Mouse (Mus musculus): ENCODE measurements around the gene Tmem255b. TPM values are rescaled to one million over a fixed set of nuclear protein-coding genes. Genes with fewer than 3 reads are reported as not detected.

Tmem255b gene
- polyA plus RNA-seq, 1 experiment from 2014 or later: 0.77 TPM

DNA sequence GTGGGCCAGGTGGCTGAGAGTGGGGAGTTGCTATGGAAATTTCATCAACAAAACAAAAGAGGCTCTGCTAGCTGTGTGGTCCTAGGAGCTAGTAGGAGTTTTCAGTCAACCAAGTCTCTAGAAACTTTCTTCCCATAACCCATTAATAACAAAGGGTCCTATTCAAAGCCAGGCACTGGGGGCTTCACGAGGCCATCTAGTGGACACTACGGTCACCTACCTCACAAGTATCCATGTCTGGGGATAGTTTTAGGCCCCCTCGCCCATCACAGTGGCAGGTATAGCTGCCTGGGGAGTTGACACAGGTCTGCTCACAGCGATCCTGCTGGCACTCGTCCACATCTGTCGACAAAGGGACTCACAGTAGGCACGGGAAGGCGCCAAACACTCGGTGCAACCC, 40.9 kb downstream of the Tmem255b start:
- peaks cover 10% of the 10 kb centered on the region for H3K4me1 ChIP-seq
- H3K27me3 ChIP-seq: no peaks in the 10 kb centered on the region
- H3K36me3 ChIP-seq: peaks cover 9% of the 10 kb centered on the region; the same call in 1 of the 2 replicates
- no peak overlapping the region for H3K4me3 ChIP-seq
- no peaks in the 10 kb centered on the region for H3K9me3 ChIP-seq
- no peak overlapping the region for H3K4me2 ChIP-seq
- H3K27ac ChIP-seq: no peak overlapping the region
- ATAC-seq (ENCODE audit: insufficient number of reproducible peaks, low FRiP score, low TSS enrichment, low read depth): no peak
- H3K9ac ChIP-seq: no peak overlapping the region
- 56% methylated on average over 9 of the region's 9 CpGs for WGBS

DNA sequence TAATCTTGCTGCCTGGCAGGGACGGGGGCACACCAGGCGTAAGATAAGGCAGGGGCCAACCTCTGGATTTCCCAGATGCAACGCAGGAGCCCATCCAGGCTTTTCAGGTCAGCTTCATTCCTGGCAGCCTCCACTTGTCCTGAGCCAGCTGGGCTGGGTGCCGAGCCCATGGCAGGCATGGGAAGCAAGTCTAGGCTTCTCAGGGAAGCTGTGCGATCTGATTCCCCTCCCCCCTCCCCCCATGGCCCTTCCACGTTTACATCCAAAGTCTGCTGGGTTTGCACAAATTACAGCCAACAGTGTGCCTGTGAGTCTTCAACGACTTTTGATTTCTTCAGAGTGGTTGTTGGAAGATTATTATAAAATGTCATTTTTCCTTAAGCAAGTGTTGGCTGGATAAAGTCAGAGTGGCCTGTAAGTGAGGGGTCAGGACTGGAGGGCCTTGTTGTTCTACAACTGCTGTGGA, 46.1 kb downstream of the Tmem255b start:
- Histone ChIP-seq H3K4me1 (0 out of 2 replicates have a peak, but pooled peaks cover 4% of the 10 kb centered on the region), H3K4me2 (no peak overlapping the region), H3K36me3 (no peaks in the 10 kb centered on the region), H3K4me3 (no peak overlapping the region), H3K9me3 (no peaks in the 10 kb centered on the region), H3K27ac (no peak overlapping the region), H3K9ac (no peak overlapping the region), H3K27me3 (no peaks in the 10 kb centered on the region)
- ATAC-seq (ENCODE audit: insufficient number of reproducible peaks, low FRiP score, low TSS enrichment, low read depth): no peak
- WGBS: 61% methylated on average over 7 of the region's 7 CpGs

DNA sequence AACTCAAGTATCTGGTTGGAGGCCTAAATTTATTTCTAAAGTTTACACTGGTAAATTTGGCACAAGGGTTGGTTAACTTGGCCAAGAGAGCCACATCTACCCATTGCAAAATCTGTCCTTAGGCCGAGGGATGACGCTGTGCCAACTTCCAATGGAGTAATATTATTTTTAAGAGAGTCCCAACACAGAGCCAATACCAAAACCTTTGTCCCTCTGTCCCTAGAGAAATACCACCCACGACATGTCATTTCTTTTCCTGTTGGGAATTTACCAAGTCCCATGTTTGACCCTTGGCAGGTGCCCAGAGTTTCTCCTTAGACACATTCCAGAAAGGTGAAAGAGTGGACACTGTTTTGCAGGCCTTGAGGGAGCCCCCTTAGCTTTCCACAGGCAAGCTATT, 46.6 kb downstream of the Tmem255b start:
- H3K9me3 ChIP-seq: no peaks in the 10 kb centered on the region
- no peak for ATAC-seq (ENCODE audit: insufficient number of reproducible peaks, low FRiP score, low TSS enrichment, low read depth)
- no peaks in the 10 kb centered on the region for H3K27me3 ChIP-seq
- H3K4me3 ChIP-seq: no peak overlapping the region
- H3K9ac ChIP-seq: no peak overlapping the region
- H3K4me1 ChIP-seq: 0 out of 2 replicates have a peak, but pooled peaks cover 4% of the 10 kb centered on the region
- H3K4me2 ChIP-seq: no peak overlapping the region
- no peaks in the 10 kb centered on the region for H3K36me3 ChIP-seq
- H3K27ac ChIP-seq: no peak overlapping the region
- 83% methylated on average over 3 of the region's 3 CpGs for WGBS

DNA sequence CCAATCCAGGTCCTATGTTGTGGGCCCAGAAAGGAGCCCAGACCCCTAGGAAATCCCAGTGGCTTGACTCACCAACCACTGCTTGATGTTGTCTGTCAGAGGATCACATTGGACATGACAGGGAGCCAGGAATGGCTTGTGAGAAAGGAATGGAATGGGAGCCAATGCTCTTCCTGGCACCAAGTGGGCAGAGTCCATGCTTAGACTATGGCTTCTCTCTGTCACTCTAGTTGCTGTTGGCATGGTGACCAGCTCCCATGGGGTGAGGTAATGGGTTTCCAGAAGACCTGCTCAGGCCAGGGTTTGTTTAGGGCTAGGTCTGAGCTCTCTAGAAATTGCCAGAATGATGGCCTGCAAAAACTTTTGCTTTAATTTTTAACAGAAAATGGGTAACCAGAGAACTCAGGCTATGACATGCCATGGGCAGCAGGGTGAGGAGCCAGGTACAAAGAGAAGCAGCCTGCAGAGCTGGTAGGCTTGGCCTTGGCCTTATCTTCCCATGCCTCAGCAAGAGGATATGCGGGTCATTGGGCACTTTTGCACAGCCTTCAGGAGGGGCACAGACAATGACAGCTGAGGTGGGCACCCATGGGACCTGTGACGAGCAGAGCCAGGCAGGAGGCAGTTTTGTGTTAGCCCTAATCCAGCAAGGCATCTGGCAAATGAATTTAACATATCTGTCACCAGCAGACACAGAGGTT, 47.3 kb downstream of the Tmem255b start:
- Histone ChIP-seq H3K4me3 (no peak overlapping the region), H3K9me3 (no peaks in the 10 kb centered on the region), H3K27me3 (no peaks in the 10 kb centered on the region), H3K4me2 (no peak overlapping the region), H3K9ac (no peak overlapping the region), H3K27ac (no peak overlapping the region), H3K4me1 (0 out of 2 replicates have a peak, but pooled peaks cover 4% of the 10 kb centered on the region), H3K36me3 (no peaks in the 10 kb centered on the region)
- 85% methylated on average over 2 of the region's 2 CpGs for WGBS
- ATAC-seq (ENCODE audit: insufficient number of reproducible peaks, low FRiP score, low TSS enrichment, low read depth): no peak; the same call in 1 of the 2 replicates

DNA sequence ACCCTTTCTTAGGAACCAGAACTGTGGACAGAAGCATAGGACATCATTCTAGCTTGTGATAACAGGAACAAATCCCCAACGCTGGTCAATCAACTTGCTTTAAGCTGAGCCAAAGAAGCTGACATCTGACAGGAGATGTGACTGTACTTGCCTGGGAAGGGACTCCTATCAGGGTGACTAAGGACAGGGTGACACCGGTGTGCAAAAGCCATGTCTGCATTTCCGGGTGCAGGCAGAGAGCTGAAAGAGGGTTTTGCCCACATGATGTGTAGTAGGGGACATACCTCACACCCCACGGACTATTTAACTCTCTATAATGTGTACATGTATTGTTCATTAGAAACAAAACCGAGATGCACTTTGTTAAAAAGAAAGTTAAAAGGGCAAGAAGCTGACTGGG, 48.2 kb downstream of the Tmem255b start:
- H3K27ac ChIP-seq: no peak overlapping the region
- H3K36me3 ChIP-seq: no peaks in the 10 kb centered on the region
- WGBS: 84% methylated on average over 5 of the region's 5 CpGs
- H3K9me3 ChIP-seq: no peaks in the 10 kb centered on the region
- no peak for ATAC-seq (ENCODE audit: insufficient number of reproducible peaks, low FRiP score, low TSS enrichment, low read depth)
- no peaks in the 10 kb centered on the region for H3K27me3 ChIP-seq
- H3K4me2 ChIP-seq: no peak overlapping the region
- 0 out of 2 replicates have a peak, but pooled peaks cover 4% of the 10 kb centered on the region for H3K4me1 ChIP-seq
- no peak overlapping the region for H3K9ac ChIP-seq
- no peak overlapping the region for H3K4me3 ChIP-seq

DNA sequence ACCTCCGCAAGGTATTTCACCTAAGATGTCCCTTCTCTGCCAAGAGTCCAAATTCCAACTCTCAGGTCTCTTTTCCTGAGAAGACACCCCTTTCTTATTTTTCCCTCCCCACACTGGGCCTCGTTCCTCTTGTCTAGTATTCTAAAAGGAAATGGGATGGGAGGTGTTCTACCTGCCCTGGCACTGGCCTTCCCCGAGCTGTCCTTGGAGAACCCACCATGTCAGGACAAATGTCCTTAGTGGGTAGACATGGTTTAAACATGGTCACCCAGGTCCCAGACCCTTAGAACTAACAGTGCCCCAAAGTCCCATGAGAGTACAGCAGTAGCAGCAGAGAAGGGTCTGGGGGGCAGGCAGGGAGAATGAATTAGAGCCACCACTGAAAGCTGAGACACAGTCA, 54.4 kb downstream of the Tmem255b start:
- peaks cover 23% of the 10 kb centered on the region for H3K4me1 ChIP-seq
- H3K27ac ChIP-seq: no peak overlapping the region
- H3K9ac ChIP-seq: no peak overlapping the region
- peaks cover 25% of the 10 kb centered on the region for H3K27me3 ChIP-seq
- H3K4me2 ChIP-seq: no peak overlapping the region
- ATAC-seq (ENCODE audit: insufficient number of reproducible peaks, low FRiP score, low TSS enrichment, low read depth): no peak
- H3K4me3 ChIP-seq: no peak overlapping the region
- 73% methylated on average over 3 of the region's 3 CpGs for WGBS
- no peaks in the 10 kb centered on the region for H3K9me3 ChIP-seq
- H3K36me3 ChIP-seq: no peaks in the 10 kb centered on the region

DNA sequence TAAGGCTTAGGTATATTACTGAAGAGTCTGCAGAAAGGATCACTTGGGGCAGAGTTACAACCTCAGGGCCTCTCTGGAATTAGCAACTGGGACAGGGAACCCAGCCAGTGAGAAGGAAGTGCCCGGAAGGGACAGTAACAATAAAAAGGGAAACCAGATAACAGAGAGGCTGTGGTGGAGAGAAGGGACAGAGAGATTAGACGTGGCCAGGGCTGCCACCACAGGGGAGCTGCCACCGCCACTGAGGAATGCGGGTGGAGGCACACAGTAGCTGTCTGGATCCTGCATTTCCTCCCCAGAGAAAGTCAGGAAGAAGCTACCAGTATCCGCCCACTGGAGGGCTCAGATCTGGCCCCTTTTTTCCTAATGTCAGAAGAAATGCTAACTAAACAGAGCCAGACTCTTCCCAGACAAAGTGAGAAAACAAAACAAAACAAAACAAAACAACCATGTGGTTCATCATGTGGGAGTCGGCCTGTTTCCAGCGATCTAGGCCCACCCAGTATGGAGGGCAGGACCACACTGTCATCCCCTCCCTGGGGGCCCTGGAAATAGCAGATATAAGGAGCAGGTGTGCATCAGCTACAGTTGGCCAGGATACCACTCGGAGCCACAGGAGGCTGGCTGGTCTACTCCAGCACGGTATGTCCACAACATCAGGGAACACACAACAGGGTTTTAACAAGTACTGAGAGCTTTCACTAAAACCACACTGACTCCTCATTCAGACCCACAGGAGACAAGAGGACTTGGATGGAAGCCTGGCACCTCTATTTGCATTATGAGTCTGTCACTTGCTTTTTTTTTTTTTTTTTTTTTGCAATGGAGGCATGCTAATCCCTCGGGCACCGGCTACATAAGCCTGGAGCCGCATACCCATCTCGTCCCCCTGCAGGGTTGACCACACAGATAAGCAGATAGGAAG, 55.3 kb downstream of the Tmem255b start:
- H3K36me3 ChIP-seq: no peaks in the 10 kb centered on the region
- no peaks in the 10 kb centered on the region for H3K9me3 ChIP-seq
- H3K4me1 ChIP-seq: peaks cover 25% of the 10 kb centered on the region
- H3K9ac ChIP-seq: no peak overlapping the region
- no peak overlapping the region for H3K4me2 ChIP-seq
- no peak overlapping the region for H3K4me3 ChIP-seq
- peaks cover 34% of the 10 kb centered on the region for H3K27me3 ChIP-seq
- no peak overlapping the region for H3K27ac ChIP-seq
- no peak for ATAC-seq (ENCODE audit: insufficient number of reproducible peaks, low FRiP score, low TSS enrichment, low read depth)
- 42% methylated on average over 13 of the region's 13 CpGs for WGBS

DNA sequence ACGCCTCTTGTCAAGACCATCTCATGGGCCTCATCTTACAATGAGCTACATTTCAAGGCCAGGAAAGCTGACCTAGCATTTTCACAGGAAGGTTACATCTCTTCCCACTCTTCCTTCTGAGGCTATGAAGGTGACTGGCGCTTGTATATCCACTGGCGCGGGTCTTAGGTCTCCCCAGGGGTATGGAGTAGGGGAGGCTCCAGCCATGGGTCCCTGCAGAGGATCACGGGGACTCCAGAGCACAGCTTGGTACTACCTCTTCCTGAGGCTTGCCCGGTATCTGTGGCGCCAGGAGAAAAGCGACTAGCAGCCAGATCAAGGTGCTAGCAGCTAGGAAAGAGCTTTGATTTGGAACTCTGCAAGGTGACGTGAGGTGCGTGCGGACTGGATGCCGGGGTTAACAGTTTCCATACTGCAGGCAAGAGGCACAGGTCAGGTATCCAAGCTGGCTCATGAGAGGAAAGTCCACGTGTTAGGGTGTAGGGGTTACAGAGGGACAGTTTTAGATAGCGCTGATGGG, 56.6 kb downstream of the Tmem255b start:
- no peak overlapping the region for H3K27ac ChIP-seq

DNA sequence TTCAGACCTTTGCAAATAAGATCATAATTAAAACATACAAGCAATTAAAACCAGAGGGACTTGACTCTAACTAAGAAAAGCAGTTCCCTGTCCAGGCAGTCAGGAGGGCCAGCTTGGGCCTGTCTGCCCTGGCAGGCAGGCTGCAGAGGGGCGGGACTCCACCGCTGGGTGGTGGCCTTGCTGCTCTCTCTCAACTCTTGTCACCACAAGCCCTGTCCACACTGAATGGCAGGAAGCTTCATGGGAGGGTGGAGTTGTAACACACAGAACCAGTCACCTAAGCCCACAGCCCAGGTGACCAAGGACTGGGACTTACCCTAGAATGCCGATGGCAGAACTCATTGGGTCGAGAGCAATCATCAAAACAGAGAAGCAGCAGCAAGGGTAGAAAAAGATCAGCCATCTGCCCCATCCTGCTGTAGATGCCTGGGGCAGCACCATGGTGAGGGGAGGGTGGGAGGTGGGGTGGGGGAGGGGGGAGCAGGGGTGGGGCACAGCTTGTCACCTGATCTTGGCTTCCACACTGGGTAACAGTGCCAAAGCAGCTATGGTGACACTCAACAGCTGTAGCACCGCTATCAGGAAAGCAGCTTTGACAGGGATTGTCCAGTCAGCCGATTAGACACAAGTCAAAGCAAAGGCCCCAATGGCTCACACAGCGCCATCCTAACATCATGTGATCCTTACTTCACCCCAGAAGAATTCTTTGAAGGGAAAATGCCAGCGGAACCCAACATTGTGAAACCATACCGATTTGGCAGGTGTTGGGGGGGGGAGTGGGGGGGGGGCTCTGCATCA, 57.4 kb downstream of the Tmem255b start:
- Histone ChIP-seq H3K9ac (no peak overlapping the region), H3K36me3 (no peaks in the 10 kb centered on the region), H3K4me1 (peaks cover 25% of the 10 kb centered on the region), H3K4me3 (no peak overlapping the region), H3K4me2 (no peak overlapping the region), H3K27me3 (peaks cover 39% of the 10 kb centered on the region), H3K9me3 (no peaks in the 10 kb centered on the region), H3K27ac (no peak overlapping the region)
- ATAC-seq (ENCODE audit: insufficient number of reproducible peaks, low FRiP score, low TSS enrichment, low read depth): no peak
- WGBS: 37% methylated on average over 9 of the region's 9 CpGs

More for the DNA sequence above, 56.6 kb downstream of the Tmem255b start:
- 75% methylated on average over 14 of the region's 14 CpGs for WGBS
- no peaks in the 10 kb centered on the region for H3K9me3 ChIP-seq
- no peak overlapping the region for H3K9ac ChIP-seq
- peaks cover 25% of the 10 kb centered on the region for H3K4me1 ChIP-seq
- H3K4me2 ChIP-seq: no peak overlapping the region
- peaks cover 39% of the 10 kb centered on the region for H3K27me3 ChIP-seq
- ATAC-seq (ENCODE audit: insufficient number of reproducible peaks, low FRiP score, low TSS enrichment, low read depth): no peak
- H3K4me3 ChIP-seq: no peak overlapping the region
- no peaks in the 10 kb centered on the region for H3K36me3 ChIP-seq

DNA sequence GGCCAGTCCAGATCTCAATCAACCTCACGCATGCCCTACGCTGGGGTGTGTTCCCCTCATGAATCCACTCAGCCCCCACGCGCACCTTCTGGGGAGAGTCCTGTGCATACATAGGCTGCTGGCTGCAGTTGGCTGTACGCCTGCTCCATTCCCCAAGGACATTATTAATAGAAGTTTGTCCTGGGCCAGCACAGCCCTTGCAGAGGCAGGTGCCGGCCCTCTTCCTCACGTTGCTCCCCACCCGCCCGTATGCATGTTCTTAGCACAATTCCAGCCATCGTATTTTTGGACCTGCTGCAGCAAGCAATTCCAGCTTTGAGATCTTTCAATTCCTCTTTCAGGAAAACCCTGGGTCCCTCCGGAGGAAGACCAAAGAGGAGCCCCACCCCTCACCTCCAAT, 58.0 kb downstream of the Tmem255b start:
- no peak for ATAC-seq (ENCODE audit: insufficient number of reproducible peaks, low FRiP score, low TSS enrichment, low read depth)
- H3K9ac ChIP-seq: no peak overlapping the region
- no peaks in the 10 kb centered on the region for H3K36me3 ChIP-seq
- peaks cover 39% of the 10 kb centered on the region for H3K27me3 ChIP-seq
- WGBS: 36% methylated on average over 11 of the region's 11 CpGs
- peaks cover 25% of the 10 kb centered on the region for H3K4me1 ChIP-seq
- no peak overlapping the region for H3K27ac ChIP-seq
- peak overlapping the region; percentile 94 for H3K4me2 ChIP-seq
- no peaks in the 10 kb centered on the region for H3K9me3 ChIP-seq
- peak overlapping the region; percentile 61 for H3K4me3 ChIP-seq

DNA sequence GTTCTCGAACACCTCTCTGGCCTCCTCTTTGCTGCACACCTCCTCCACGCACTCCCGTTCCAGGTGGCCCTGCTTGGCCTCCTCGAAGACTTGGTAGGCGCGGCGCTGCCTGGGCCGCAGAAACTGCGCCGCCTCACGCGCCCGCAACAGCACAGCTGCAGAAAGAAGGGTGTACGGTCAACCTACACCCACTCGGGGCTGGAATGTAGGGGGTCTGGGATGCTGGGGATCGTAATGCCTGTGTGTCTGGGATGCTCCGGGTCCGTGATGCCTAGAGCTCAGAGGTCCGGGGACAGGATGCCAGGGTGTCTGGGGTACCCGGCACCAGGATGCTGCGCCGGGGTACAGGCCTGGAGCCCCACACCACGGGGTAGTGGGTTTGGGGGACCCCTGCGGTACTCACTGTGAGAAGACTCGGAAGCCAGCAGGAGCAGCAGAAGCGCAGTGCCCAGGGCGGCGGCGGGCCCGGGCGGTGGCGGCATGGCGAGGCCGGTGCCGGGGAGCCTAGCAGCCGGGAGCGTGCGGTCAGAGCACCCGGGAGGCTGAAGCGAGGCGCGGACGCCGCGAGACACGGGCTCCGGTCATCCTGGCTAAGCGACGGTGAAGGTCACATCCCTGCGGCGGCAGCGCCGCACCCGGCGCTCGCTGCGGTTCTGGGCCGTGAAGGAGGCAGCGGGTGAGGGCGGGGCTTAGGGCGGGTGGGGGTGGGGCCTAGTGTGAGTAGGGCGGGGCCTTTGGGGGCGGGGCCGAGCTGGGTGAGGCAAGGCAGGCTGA, 59.1 kb downstream of the Tmem255b start, which contains the start of gene Gas6:
Gene Gas6 (minus strand): TSS at position 633 of the 774 bp plus-strand sequence.
- Histone ChIP-seq H3K27ac (no peak within 1 kb of the TSS), H3K4me2 (peak within 1 kb of the TSS; percentile 94), H3K4me1 (peaks cover 25% of the 10 kb centered on the region), H3K36me3 (no peaks in the 10 kb centered on the region), H3K9ac (peak within 1 kb of the TSS; percentile 56), H3K4me3 (peak within 1 kb of the TSS; percentile 61), H3K27me3 (peaks cover 39% of the 10 kb centered on the region), H3K9me3 (no peaks in the 10 kb centered on the region)
- WGBS: under 1% methylated on average over 53 of the region's 64 CpGs
- ATAC-seq (ENCODE audit: insufficient number of reproducible peaks, low FRiP score, low TSS enrichment, low read depth): no peak
